Mouse (Mus musculus) heart, embryonic 13.5 days (tissue): ENCODE results near the gene Srgap2. TPM values are rescaled to one million over a fixed set of nuclear protein-coding genes. Genes with fewer than 3 reads are reported as not detected.
A peak's percentile ranks its signal among the peaks of the same experiment; 100 is the strongest.

ENCODE experiments used
- ATAC-seq: fragments of 200-750 bp; cut with Nextera tagmentation; 2 replicates; pipeline ENCODE4 v1.8.0; 2017; ENCODE audit warnings: moderate TSS enrichment; ENCODE audit not compliant: insufficient number of reproducible peaks, low FRiP score, low TSS enrichment; ENCODE audit errors: extremely low read depth
- H3K27ac ChIP-seq: fragments of 300-500 bp; sonication (generic); replicated peaks from 2 replicates; pipeline ENCODE4 v1.5.1; 2015; ENCODE audit warnings: moderate library complexity, mild to moderate bottlenecking, inconsistent platforms
- H3K27me3 ChIP-seq: fragments of 300-500 bp; sonication (generic); replicated peaks from 2 replicates; pipeline ENCODE4 v1.6.1; 2015; ENCODE audit warnings: mild to moderate bottlenecking, inconsistent platforms
- H3K36me3 ChIP-seq: fragments of 300-500 bp; sonication (generic); 2 replicates; pipeline ENCODE4 v1.6.1; 2015; ENCODE audit warnings: mild to moderate bottlenecking, inconsistent platforms
- H3K4me1 ChIP-seq: fragments of 300-500 bp; sonication (generic); 2 replicates; pipeline ENCODE4 v1.6.1; 2015; ENCODE audit warnings: inconsistent platforms
- H3K4me2 ChIP-seq: fragments of 300-500 bp; sonication (generic); 2 replicates; pipeline ENCODE4 v1.6.1; 2015; ENCODE audit warnings: inconsistent platforms, mild to moderate bottlenecking, moderate library complexity
- H3K4me3 ChIP-seq: fragments of 300-500 bp; sonication (generic); 2 replicates; pipeline ENCODE4 v1.5.1; 2015; ENCODE audit warnings: moderate library complexity, mild to moderate bottlenecking, inconsistent platforms
- H3K9ac ChIP-seq: fragments of 300-500 bp; sonication (generic); 2 replicates; pipeline ENCODE4 v1.6.1; 2015; ENCODE audit warnings: inconsistent platforms, mild to moderate bottlenecking, moderate library complexity
- H3K9me3 ChIP-seq: fragments of 300-500 bp; sonication (generic); 2 replicates; pipeline ENCODE4 v1.6.1; 2016; ENCODE audit warnings: inconsistent platforms
- WGBS: fragments of 180-500 bp; shearing (Covaris S2); methylation state at CpG from one replicate; pipeline ENCODE4 v1.1.7; 2015; ENCODE audit warnings: mixed read lengths; 5-methylcytosine and 5-hydroxymethylcytosine counted together
- polyA plus RNA-seq: library from polyadenylated mRNA; unstranded; fragments of >200 nt; fragmentation: Nextera tagmentation; extraction: Ambion mirVana; gene quantifications from 2 replicates; pipeline ENCODE4 v1.2.1, GENCODE M21; 2015

Srgap2 gene
- polyA plus RNA-seq, 1 experiment from 2014 or later: 13.2 TPM

GRCm38 (mm10) chr1:131525101-131525585 is 2.0 kb downstream of the Srgap2 start:
- WGBS: under 1% methylated on average over 26 of the region's 26 CpGs
- Histone ChIP-seq H3K9ac (peak overlapping the region; percentile 93), H3K4me2 (peak overlapping the region; percentile 89), H3K27ac (peak overlapping the region; percentile 97), H3K4me1 (peaks cover 67% of the 10 kb centered on the region), H3K4me3 (peak overlapping the region; percentile 93), H3K9me3 (no peaks in the 10 kb centered on the region), H3K27me3 (no peaks in the 10 kb centered on the region), H3K36me3 (no peaks in the 10 kb centered on the region)
- no peak for ATAC-seq

DNA sequence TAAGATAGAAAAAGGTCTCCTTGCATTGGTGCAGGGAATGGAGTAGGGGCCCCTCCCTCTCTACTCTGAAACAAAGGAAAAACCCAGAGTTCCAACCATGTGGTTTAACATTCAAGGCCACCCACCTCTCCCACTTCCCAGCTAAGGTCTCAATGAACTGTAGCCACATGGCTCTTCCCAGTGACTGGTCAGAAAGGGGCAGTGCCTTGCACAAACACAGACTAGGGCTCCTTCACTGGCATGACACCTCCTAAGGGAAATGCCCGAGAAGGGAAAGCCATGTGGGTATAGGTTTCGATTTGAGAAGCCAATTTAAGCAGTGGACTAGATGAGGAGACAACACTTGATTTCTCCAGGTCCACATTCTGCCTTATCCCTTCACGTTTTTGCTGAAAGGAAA is 3.4 kb downstream of the Srgap2 start:
- H3K36me3 ChIP-seq: no peaks in the 10 kb centered on the region
- H3K27ac ChIP-seq: no peak overlapping the region
- peak overlapping the region; percentile 93 for H3K9ac ChIP-seq
- H3K4me3 ChIP-seq: peak overlapping the region; percentile 93
- H3K27me3 ChIP-seq: no peaks in the 10 kb centered on the region
- peak overlapping the region; percentile 89 for H3K4me2 ChIP-seq
- H3K9me3 ChIP-seq: no peaks in the 10 kb centered on the region
- H3K4me1 ChIP-seq: peaks cover 61% of the 10 kb centered on the region
- WGBS: 36% methylated on average over 3 of the region's 3 CpGs
- ATAC-seq: no peak

- peaks cover 62% of the 10 kb centered on the region for H3K4me1 ChIP-seq
- no peak overlapping the region for H3K27ac ChIP-seq
- no peaks in the 10 kb centered on the region for H3K9me3 ChIP-seq
- no peaks in the 10 kb centered on the region for H3K36me3 ChIP-seq
- no peak for ATAC-seq
- 83% methylated on average over 3 of the region's 3 CpGs for WGBS
- H3K9ac ChIP-seq: no peak overlapping the region
- no peak overlapping the region for H3K4me3 ChIP-seq
- no peak overlapping the region for H3K4me2 ChIP-seq
- H3K27me3 ChIP-seq: no peaks in the 10 kb centered on the region
Observed at GRCm38 (mm10) chr1:131516588-131516987, 10.6 kb downstream of the Srgap2 start.

GRCm38 (mm10) chr1:131514197-131514596 is 13.0 kb downstream of the Srgap2 start:
- no peak overlapping the region for H3K27ac ChIP-seq
- H3K9me3 ChIP-seq: no peaks in the 10 kb centered on the region
- peaks cover 43% of the 10 kb centered on the region for H3K4me1 ChIP-seq
- H3K36me3 ChIP-seq: no peaks in the 10 kb centered on the region
- WGBS: 45% methylated on average over 1 of the region's 1 CpGs
- no peaks in the 10 kb centered on the region for H3K27me3 ChIP-seq
- ATAC-seq: no peak
- no peak overlapping the region for H3K4me3 ChIP-seq
- no peak overlapping the region for H3K9ac ChIP-seq
- H3K4me2 ChIP-seq: no peak overlapping the region

- Histone ChIP-seq H3K4me1 (peaks cover 43% of the 10 kb centered on the region), H3K9ac (no peak overlapping the region), H3K36me3 (no peaks in the 10 kb centered on the region), H3K27me3 (no peaks in the 10 kb centered on the region), H3K27ac (no peak overlapping the region), H3K4me2 (no peak overlapping the region), H3K4me3 (no peak overlapping the region), H3K9me3 (no peaks in the 10 kb centered on the region)
- WGBS: 53% methylated on average over 2 of the region's 2 CpGs
- ATAC-seq: no peak
Observed at GRCm38 (mm10) chr1:131513136-131513535, 14.0 kb downstream of the Srgap2 start.

GRCm38 (mm10) chr1:131511661-131512500 is 15.3 kb downstream of the Srgap2 start:
- 64% methylated on average over 3 of the region's 3 CpGs for WGBS
- ATAC-seq: no peak
- Histone ChIP-seq H3K27ac (peak overlapping the region; percentile 70), H3K4me2 (no peak overlapping the region), H3K4me3 (no peak overlapping the region), H3K36me3 (no peaks in the 10 kb centered on the region), H3K27me3 (no peaks in the 10 kb centered on the region), H3K9me3 (no peaks in the 10 kb centered on the region), H3K9ac (no peak overlapping the region), H3K4me1 (peaks cover 37% of the 10 kb centered on the region)

GRCm38 (mm10) chr1:131511131-131511530 is 16.0 kb downstream of the Srgap2 start:
- H3K9me3 ChIP-seq: no peaks in the 10 kb centered on the region
- no peaks in the 10 kb centered on the region for H3K27me3 ChIP-seq
- H3K4me1 ChIP-seq: peaks cover 37% of the 10 kb centered on the region
- no peak overlapping the region for H3K27ac ChIP-seq
- no peak overlapping the region for H3K9ac ChIP-seq
- no peak overlapping the region for H3K4me3 ChIP-seq
- H3K36me3 ChIP-seq: no peaks in the 10 kb centered on the region
- no peak for ATAC-seq
- H3K4me2 ChIP-seq: no peak overlapping the region

DNA sequence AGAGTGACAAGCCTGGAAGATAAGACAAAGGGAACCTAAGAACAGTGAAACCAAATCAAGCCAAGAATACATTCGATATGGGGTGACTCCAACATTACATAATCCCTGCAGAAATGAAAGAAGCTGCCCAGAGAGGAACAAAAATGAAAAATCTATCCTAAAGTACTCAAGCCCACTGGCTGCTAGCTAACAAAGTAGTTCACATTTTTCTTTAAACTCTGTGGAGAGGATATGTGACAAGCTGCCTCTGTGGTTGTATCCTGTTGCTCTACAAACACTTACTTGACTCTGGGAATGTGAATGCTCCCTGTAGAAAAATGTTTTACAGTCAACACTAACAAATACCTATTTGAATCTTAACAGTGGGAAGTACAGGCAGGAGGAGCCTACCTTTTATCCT is 25.5 kb downstream of the Srgap2 start:
- no peak for ATAC-seq
- Histone ChIP-seq H3K4me3 (no peak overlapping the region), H3K4me1 (peaks cover 30% of the 10 kb centered on the region), H3K27ac (no peak overlapping the region), H3K27me3 (no peaks in the 10 kb centered on the region), H3K9me3 (no peaks in the 10 kb centered on the region), H3K36me3 (no peaks in the 10 kb centered on the region), H3K4me2 (no peak overlapping the region), H3K9ac (no peak overlapping the region)
- WGBS: 88% methylated on average over 1 of the region's 1 CpGs

DNA sequence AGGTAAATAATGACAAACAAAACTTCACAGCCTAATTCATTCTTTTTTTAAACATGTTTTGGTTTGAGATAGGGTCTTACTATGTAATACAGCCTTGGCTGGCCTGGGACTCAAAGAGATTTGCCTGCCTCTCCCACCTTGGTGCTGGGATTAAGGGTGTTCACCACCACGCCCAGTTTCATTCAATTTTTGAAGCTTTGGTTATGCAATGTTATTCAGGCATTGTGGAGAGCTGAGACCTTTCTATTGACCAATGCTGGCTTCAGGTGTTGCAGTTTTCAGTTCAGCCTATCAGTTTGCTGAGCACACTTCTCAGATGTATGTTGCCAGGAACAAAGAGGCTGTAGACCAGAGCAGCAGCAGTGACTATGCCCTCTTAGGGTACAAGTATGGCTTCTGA is 28.9 kb downstream of the Srgap2 start:
- Histone ChIP-seq H3K27me3 (no peaks in the 10 kb centered on the region), H3K36me3 (no peaks in the 10 kb centered on the region), H3K27ac (no peak overlapping the region), H3K9me3 (no peaks in the 10 kb centered on the region), H3K4me3 (no peak overlapping the region), H3K4me2 (no peak overlapping the region), H3K4me1 (peaks cover 40% of the 10 kb centered on the region), H3K9ac (no peak overlapping the region)
- ATAC-seq: no peak
- WGBS: 81% methylated on average over 1 of the region's 1 CpGs

- no peak for ATAC-seq
- Histone ChIP-seq H3K9me3 (no peaks in the 10 kb centered on the region), H3K27ac (peak overlapping the region; percentile 73), H3K4me2 (no peak overlapping the region; the same call in 1 of the 2 replicates), H3K27me3 (no peaks in the 10 kb centered on the region), H3K4me1 (peaks cover 59% of the 10 kb centered on the region), H3K36me3 (no peaks in the 10 kb centered on the region), H3K4me3 (no peak overlapping the region), H3K9ac (no peak overlapping the region)
- WGBS: 63% methylated on average over 4 of the region's 4 CpGs
Observed at GRCm38 (mm10) chr1:131493966-131494898, 32.9 kb downstream of the Srgap2 start.

DNA sequence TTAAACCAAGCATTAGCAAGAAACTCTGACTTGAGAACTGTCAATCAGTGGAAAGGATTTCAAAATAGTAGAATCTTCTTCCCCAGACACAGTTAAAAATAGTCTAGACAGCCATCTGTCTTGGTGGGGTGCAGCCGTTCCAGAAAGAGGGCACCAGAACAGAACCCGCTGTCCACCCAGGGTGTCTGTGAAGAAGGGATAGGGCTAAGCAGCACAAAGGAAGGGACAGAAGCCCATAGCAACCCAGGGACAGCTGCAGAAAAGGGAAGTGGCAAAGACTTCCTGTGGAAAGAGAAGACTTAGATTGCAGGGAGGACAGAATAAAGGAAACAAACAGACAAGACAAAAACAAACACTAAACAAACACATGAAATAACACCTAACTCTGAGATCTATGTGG is 34.8 kb downstream of the Srgap2 start:
- Histone ChIP-seq H3K27ac (no peak overlapping the region), H3K36me3 (no peaks in the 10 kb centered on the region), H3K4me1 (peaks cover 68% of the 10 kb centered on the region), H3K4me2 (no peak overlapping the region), H3K9me3 (no peaks in the 10 kb centered on the region), H3K4me3 (no peak overlapping the region), H3K9ac (peak overlapping the region; percentile 33; the same call in 1 of the 2 replicates), H3K27me3 (no peaks in the 10 kb centered on the region)
- no peak for ATAC-seq
- WGBS: 34% methylated on average over 2 of the region's 2 CpGs
